Mouse (Mus musculus): ENCODE results near the gene Ggcx.
"Not testable (repeated sequence)": the region's sequence is repeated elsewhere in the genome, so short reads cannot be mapped to it uniquely, and the experiment has no call there.

Ggcx gene

GRCm38 (mm10) chr6:72429061-72429842 is 15.1 kb downstream of the Ggcx start:
- in situ Hi-C loops (cut with MseI, MboI) = loop anchor here (5.0 kb wide), 1 partner anchor 108 kb away; no protein-coding TSS in a partner anchor

GRCm38 (mm10) chr6:72430989-72431921 is 17.1 kb downstream of the Ggcx start:
- in situ Hi-C loops (cut with MseI, MboI) = no loop called here

GRCm38 (mm10) chr6:72432153-72432552 is 18.0 kb downstream of the Ggcx start:
- in situ Hi-C loops (cut with MseI, MboI) = no loop called here

GRCm38 (mm10) chr6:72438226-72438625 is 24.1 kb downstream of the Ggcx start:
- in situ Hi-C loops (cut with MseI, MboI) = no loop called here

- in situ Hi-C loops (cut with MseI, MboI) = no loop called here
Measured at GRCm38 (mm10) chr6:72438862-72439354, 24.8 kb downstream of the Ggcx start.

- in situ Hi-C loops (cut with MseI, MboI) = no loop called here
Measured at GRCm38 (mm10) chr6:72439355-72440185, 25.5 kb downstream of the Ggcx start, which contains the start of gene Mat2a. Gene Mat2a, minus strand, starts transcription at chr6:72439558.

- in situ Hi-C loops (cut with MseI, MboI) = no loop called here
Measured at GRCm38 (mm10) chr6:72440186-72440990, 26.3 kb downstream of the Ggcx start.

GRCm38 (mm10) chr6:72442921-72443604 is 29.0 kb downstream of the Ggcx start:
- in situ Hi-C loops (cut with MseI, MboI) = no loop called here

GRCm38 (mm10) chr6:72445011-72445410 is 30.9 kb downstream of the Ggcx start:
- in situ Hi-C loops (cut with MseI, MboI) = no loop called here

- in situ Hi-C loops (cut with MseI, MboI) = no loop called here
Measured at GRCm38 (mm10) chr6:72447487-72447886, 33.4 kb downstream of the Ggcx start.

GRCm38 (mm10) chr6:72451778-72452177 is 37.7 kb downstream of the Ggcx start:
- in situ Hi-C loops (cut with MseI, MboI) = not testable (repeated sequence)

GRCm38 (mm10) chr6:72452329-72452728 is 38.2 kb downstream of the Ggcx start:
- in situ Hi-C loops (cut with MseI, MboI) = no loop called here

GRCm38 (mm10) chr6:72453578-72453977 is 39.5 kb downstream of the Ggcx start:
- in situ Hi-C loops (cut with MseI, MboI) = no loop called here

- in situ Hi-C loops (cut with MseI, MboI) = no loop called here
Measured at GRCm38 (mm10) chr6:72454072-72454746, 40.1 kb downstream of the Ggcx start.

GRCm38 (mm10) chr6:72454833-72455373 is 40.8 kb downstream of the Ggcx start:
- in situ Hi-C loops (cut with MseI, MboI) = no loop called here

GRCm38 (mm10) chr6:72456567-72456966 is 42.5 kb downstream of the Ggcx start:
- in situ Hi-C loops (cut with MseI, MboI) = no loop called here

- in situ Hi-C loops (cut with MseI, MboI) = no loop called here
Measured at GRCm38 (mm10) chr6:72458418-72458817, 44.3 kb downstream of the Ggcx start.

GRCm38 (mm10) chr6:72458921-72459320 is 44.8 kb downstream of the Ggcx start:
- in situ Hi-C loops (cut with MseI, MboI) = no loop called here
